Mouse (Mus musculus) CD4-positive, CD25-positive, alpha-beta regulatory T cell (primary cell): ENCODE data around the gene Rtp2. TPM values are rescaled to one million over a fixed set of nuclear protein-coding genes. Genes with fewer than 3 reads are reported as not detected.

Experiments
- polyA plus RNA-seq: library from polyadenylated mRNA; unstranded; fragments of 100-300 nt; shearing (Covaris generic); gene quantifications from one replicate; pipeline ENCODE4 v1.2.1, GENCODE M21; 2017

The Rtp2 gene
- not detected for polyA plus RNA-seq

DNA sequence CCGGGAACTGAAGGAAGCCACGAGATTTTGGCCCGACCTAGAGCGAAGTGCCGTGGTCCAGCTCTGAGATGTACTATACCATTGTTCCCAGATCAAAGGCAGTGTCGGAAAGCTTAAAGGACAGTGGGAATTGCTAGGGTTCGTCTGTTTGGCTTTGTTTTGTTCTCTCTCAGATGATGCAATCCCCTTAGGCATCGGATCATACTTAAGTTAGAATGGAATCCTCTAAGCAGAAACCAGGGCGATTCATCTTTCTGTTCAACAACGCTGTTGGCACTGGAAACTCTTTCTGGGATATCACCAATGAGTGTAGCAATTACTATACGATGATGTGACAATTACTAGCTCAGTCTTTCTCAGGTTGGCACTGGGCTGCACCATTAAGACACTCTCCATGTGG, at the start of gene Rtp2:
TSS of gene Rtp2 (minus strand) at position 101 of the 400 bp plus-strand sequence.

DNA sequence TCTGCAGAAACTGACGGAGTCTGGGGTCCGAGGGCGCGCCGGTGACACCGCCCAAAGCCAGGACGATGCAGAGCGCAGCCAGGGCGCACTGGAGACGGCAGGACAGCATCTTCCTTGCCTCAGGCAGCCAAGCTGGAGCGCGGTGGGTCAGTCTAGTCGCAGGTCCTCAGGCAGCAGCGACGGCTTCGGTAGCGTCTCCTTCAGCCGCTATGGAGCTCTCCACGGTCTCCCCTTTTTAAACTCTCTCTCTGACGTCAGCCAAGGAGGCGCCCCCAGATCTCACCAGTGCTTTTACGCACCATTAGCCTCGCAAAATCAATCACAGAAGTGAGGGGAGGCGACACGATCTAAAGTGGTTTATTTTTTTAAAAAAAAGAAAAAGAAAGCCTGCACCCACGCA, 41.6 kb downstream of the Rtp2 start, which contains the start of gene Sst:
TSS of gene Sst (minus strand) at position 323 of the 400 bp plus-strand sequence.

Other genes starting within 250 kb of the Rtp2 start
- gene Sst, start 41.4 kb downstream of the Rtp2 start, polyA plus RNA-seq = not detected
- not detected for gene Gm37419, start 56.1 kb upstream of the Rtp2 start, polyA plus RNA-seq
- gene Bcl6, start 56.5 kb upstream of the Rtp2 start, polyA plus RNA-seq = 15.2 TPM